Mouse (Mus musculus): Measurements from ENCODE around the gene Hist3h2a.
"Not testable (repeated sequence)": the region's sequence is repeated elsewhere in the genome, so short reads cannot be mapped to it uniquely, and the experiment has no call there.

The Hist3h2a gene

DNA sequence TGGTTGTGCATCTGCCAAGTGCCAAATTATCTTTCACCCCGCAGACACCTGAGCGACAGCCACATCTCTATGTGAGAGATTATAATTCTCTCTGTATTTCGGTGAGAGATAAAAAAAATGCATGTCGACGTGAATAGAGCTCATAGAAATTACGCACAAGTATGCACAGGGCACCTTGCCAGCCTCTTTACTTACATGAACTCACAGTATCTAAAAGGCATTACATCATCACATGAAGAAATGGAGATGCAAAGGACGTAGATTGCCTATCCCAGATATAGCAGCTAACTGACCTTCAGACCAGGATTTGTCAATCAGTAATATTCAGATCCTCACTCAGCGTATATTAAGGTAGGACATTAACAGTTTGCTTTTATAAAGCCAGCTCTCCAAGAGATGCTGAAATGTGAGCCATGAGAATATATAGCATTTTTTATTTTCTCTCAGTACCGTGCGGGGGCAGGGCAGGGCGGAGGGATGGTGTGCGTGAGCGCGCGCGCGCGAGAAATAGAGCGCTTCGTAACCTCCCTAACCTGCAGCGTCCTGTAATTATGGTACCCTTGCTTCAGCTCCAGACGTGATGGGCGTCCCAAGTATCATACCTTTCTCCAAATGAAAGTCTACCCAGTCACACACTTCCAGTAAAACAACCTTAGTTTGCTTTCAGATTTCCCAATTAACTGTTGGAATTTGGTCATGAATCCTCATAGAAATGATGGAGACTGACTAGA, 6.5 kb upstream of the Hist3h2a start:
- DNase-seq = peak; percentile 51

- DNase-seq = peak; percentile 98
These were observed 5.7 kb upstream of the Hist3h2a start, which contains the start of gene Hist3h2ba for GRCm38 (mm10) chr11:58948542-58949479. Gene Hist3h2ba (plus strand): TSS chr11:58948920.

- DNase-seq = peak; percentile 79
These were observed 4.7 kb upstream of the Hist3h2a start for GRCm38 (mm10) chr11:58949480-58950431.

GRCm38 (mm10) chr11:58951210-58951609, 3.3 kb upstream of the Hist3h2a start:
- peak; percentile 25 for DNase-seq

DNA sequence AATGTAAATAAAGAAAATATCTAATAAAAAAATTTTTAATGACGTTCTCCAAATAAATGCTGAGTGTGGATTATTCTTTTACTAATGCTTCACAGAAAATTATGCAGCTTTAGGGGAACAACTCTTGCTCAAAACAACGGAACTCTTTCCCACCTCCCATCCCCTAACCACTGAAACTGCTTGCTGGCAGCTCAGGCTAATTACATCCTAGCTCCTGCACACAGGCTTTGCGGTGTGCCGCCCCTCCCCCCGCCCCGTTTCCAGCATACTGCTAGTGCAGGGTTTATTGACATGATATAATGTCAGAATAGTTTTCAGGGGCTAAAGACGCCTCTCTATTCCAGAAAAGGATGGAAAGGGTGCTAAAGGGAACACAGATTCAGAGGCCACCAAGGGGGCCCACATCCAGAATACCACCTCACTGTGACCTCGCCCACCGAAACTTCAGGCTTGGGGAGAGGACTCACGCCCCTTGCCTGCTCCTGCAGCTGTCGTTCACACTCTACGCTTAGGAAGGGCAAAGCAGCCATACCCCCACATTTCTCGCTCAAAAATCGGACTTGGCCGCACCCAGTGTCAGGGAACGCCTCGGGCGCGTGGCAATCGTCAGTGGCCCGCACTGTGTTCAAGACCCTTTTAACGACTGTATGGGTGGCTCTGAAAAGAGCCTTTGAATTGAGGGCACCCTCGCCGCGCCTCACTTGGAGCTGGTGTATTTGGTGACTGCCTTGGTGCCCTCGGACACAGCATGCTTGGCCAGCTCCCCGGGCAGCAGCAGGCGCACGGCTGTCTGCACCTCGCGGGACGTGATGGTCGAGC, 925 bp upstream of the Hist3h2a start:
- DNase-seq = peak; percentile 70

DNA sequence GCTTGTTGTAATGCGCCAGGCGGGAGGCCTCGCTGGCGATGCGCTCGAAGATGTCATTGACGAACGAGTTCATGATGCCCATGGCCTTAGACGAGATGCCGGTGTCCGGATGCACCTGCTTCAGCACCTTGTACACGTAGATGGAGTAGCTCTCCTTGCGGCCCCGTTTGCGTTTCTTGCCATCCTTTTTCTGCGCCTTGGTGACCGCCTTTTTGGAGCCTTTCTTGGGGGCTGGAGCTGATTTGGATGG, 390 bp upstream of the Hist3h2a start:
- DNase-seq = not testable (repeated sequence)

GRCm38 (mm10) chr11:58955143-58955867, 820 bp downstream of the Hist3h2a start:
- peak; percentile 83 for DNase-seq

GRCm38 (mm10) chr11:58955868-58956257, 1.4 kb downstream of the Hist3h2a start:
- no peak for DNase-seq

DNA sequence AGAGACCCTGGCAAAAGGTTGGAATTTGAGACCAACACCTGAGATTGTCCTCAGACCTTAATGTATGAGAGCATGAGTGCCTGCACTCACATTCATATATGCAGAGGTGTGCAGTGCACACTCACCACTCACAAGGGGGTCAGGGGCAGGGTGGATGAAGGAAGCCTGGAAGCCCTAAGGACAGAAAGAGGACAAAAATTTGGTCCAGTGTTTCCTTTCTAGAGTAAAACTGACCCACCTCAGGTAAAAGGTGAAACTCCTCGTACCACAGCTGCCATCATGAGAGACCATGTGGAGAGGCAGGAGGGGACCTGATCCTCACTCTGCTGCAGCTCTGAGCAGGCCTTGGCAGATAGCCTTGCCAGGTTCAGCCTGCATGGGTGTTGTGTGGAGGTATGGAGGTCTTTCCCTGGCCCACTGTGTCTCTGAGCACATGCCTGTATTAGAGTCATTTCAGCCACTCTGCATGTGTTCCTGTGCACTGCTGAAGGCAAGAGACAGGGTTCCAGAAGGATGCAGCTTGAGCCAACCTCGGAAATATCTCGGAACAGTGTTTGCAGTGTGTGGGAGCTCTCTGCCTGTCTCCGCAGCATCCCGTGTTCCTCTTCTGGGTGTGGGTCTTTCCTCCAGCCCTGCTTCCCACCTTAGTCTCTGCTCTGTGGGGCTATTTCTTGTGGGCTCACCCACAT, 2.9 kb downstream of the Hist3h2a start:
- DNase-seq = no peak

DNA sequence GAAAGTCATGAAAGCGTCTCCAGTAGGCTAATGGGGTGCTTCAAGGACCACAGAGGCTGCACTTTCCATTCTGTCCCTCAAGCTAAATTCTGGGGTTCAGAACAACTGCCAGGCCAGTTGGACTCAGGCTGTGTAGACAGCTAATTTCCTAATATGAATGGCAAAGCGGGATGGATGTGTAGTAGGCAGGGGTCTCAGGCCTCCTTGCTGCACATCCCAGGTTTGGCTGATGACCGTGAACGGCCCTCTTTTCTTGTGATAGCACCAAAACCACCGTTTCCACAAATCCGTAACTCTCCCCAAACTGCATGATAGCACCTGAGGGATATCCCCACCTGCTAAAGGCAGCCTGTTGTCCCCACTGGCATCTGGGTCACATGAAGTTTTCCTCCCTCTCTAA, 4.1 kb downstream of the Hist3h2a start:
- DNase-seq = no peak

DNA sequence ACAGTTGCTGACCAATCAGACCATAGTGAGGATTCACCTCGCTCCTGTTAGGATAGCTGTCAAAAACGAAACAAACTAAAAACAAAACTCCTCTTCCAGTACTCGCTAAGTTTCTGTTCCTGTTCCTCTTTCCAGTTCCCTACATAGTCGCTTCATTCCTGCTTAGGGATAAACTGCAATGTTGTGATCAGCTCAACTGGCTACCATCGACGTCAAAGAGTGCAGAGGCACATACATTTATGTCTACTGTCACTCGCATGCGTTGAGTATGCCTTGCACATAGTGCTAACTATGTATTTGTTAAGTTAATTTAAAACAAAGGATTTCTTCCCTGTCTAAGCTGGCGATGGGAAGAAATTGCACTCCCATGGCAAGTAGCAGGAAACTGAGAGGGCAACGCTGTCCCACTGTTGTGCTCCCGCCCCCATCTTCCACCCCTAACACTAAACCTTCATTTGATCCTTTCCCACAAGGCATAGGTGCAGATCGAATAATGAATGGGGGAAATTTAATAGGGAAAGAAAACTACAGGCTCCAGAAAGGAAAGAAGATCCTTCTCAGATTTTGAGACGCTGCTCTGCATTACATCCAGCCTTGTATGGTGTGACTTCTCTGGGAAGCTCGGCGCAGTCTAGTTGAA, 4.8 kb downstream of the Hist3h2a start:
- no peak for DNase-seq

DNA sequence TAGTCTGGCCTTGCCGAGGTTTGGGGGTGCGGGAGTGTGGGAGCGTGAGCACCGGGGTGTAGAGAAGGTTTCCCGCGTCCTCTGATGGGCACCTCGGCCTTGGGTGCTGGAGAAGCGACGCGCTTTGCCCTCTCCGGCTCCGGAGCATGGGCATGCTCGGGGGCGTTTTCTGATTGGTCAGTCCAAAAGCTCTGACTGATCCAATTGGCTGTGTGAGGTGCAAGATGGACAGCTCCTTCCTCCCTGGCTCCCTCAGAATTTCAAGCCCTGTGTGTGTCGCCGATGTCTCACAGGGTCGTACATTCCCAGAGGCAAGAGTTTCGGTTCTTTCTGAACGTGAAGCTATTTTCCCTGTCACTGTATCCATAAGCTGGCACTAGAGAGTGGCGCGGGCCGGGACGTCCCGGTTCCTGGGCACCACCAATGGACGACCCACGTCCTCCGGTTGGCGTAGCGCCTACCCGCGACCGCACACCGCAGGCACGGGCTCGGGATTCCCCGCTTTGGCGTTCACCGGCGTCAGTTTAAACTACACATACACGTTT, 5.5 kb downstream of the Hist3h2a start:
- peak; percentile 92 for DNase-seq

DNA sequence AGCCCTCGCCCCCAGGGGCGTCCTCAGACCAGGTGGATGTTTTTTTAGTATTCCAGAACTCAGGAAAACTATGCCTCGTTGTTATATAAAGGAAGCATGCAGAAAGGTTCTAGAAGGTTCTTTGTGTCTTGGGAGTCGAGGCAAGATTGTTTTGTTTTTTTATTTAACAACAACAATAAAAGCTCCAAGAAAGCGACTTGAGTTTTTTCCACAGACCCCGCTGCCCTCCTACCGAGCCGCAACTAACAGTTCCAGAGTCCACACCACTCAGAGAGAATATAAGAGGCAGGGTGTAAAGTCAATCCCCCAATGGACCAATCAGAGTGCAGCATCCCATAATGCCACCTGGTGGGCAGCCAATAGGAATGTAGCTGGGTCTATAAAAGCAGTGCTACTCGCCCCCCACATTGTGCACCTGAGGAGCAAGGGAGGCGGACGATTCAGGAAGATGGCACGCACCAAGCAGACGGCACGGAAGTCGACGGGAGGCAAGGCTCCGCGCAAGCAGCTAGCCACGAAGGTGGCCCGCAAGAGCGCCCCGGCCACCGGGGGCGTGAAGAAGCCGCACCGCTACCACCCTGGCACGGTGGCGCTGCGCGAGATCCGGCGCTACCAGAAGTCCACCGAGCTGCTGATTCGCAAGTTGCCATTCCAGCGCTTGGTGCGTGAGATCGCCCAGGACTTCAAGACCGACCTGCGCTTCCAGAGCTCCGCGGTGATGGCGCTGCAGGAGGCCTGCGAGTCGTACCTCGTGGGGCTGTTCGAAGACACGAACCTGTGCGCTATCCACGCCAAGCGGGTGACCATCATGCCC, 7.1 kb downstream of the Hist3h2a start:
- peak; percentile 30 for DNase-seq

DNA sequence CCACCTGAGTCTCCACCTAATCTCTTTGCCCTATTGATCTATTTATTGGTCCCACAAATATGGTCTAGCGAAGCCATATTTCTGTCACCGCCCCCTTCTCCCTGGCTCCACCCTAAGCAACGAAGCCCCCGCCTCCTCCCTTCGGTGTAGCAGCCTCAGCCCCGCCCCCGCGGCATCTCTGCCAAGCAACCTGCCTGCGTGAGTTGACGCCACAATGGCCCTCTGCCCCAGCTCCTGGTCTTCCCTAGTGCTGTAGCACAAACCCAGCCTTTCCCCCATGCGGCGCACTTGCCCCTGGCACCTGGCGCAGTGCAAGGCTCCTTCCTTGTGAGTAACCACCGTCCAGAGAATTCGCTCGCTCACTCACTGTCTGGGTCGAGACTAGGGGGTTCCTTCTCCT, 9.1 kb downstream of the Hist3h2a start:
- DNase-seq = peak; percentile 34

DNA sequence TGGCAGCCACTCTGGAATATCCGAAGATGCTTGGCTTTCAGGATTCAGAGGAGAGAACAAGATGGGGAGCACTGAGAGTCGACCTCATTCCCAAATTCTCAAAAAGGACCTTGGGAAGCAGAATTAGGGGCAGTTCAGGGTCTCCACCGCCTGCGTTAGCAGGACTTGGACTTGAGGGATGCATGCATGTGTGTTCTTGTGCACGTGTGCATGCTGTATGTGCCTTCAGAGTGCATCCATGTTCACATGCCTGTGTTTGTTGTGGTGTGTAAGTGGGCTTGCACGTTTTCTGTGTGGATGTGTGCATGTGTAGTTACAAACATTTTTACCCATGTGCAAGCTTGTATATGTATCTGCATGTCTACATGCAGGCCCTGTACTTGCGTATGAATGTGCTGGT, 9.7 kb downstream of the Hist3h2a start:
- DNase-seq = no peak

DNA sequence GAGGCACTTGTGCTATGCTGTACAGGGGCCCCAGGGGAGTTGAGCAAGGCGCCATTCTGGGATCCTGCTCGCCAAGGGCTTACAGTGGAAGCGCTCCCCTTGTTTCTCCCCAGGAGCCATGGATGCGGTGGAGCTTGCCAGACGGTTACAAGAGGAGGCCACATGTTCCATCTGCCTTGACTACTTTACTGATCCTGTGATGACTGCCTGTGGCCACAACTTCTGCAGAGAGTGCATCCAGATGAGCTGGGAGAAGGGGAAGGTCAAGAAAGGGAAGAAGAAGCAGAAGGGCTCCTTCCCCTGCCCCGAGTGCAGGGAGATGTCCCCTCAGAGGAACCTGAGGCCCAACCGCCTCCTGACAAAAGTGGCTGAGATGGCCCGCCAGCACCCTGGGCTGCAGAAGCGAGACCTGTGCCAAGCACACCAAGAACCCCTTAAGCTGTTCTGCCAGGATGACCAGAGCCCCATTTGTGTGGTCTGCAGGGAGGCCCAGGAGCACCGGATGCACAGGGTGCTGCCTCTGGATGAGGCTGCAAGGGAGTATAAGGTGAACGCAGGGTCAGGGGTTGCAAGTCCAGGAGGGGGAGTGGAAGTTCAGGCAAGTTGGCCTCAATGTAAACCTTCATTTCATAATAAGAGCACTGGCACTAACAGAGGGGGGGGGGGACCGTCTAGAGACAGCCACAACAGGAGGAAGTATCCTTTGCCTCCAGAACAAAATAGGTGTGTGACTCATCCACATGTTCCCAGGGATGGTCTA, 10.7 kb downstream of the Hist3h2a start:
- DNase-seq = no peak

DNA sequence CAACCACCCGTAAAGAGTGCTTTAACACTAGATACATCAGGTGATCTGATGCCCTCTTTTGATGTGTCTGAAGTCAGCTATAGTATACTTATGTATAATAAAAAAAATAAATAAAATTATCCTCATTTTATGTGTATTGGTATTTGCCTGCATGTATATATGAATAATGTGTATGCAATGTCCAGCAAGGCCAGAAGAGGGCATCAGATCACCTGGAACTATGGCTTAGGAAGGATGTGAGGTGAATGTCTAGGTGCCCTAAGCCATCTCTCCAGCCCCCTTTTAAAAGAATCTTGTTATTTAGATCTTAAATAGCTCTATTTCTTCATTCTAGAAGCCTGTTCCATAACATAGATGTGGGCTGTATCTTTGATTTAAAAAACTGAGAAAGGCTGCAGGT, 12.9 kb downstream of the Hist3h2a start:
- DNase-seq = peak; percentile 42

- DNase-seq = no peak
These were observed 14.1 kb downstream of the Hist3h2a start for GRCm38 (mm10) chr11:58968551-58968950.
